Mouse (Mus musculus) MEL (cell line): ENCODE results near the gene Dapk1.

ENCODE experiments used
- GATA1 ChIP-seq: IDR thresholded peaks from 2 replicates; pipeline ENCODE4 v1.6.1; 2011; ENCODE audit warnings: low read depth, low read length, improper control_type of control experiment
- POLR2A ChIP-seq, 2 experiments: IDR thresholded peaks; 2 replicates each; pipeline ENCODE4 v1.6.1; 2011 to 2012; ENCODE audit warnings: low read length in 2 of 2, mild to moderate bottlenecking in 2 of 2, control low read depth in 1 of 2, improper control_type of control experiment in 1 of 2, low read depth in 1 of 2, moderate library complexity in 1 of 2; ENCODE audit not compliant: control insufficient read depth in 1 of 2, insufficient read depth in 1 of 2, poor library complexity in 1 of 2
- USF1 ChIP-seq: IDR thresholded peaks from 2 replicates; pipeline ENCODE4 v1.6.1; 2014; ENCODE audit warnings: low read depth, mild to moderate bottlenecking, inconsistent platforms, low read length, improper control_type of control experiment, moderate library complexity
- ZC3H11A ChIP-seq: IDR thresholded peaks from 2 replicates; pipeline ENCODE4 v1.6.1; 2012; ENCODE audit warnings: low read depth, mild to moderate bottlenecking, inconsistent platforms, low read length, improper control_type of control experiment

DNA sequence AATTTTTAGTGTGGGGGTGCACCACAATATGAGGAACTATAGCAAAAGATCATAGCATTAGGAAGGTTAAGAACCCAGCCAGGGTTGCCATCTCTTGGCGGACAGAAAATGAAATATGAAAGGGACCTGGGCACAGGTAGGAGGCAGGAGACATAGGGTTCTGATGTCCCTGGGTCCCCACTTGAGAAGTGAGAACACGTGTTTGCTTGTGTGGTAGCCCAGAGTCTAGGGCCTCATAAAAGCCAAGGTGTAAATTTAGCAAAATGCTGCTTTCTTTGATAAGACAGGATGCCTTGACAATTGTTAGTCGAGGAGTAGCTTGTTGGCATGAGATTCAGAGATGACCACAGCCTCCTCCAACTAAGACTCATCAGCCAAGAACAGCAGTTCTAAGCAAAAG, 143.0 kb downstream of the Dapk1 start:
- TF ChIP-seq POLR2A (IDR thresholded peaks at IDR 0.05; ENCODE audit: control insufficient read depth in 1 of 2, insufficient read depth in 1 of 2, low read depth in 1 of 2, low read length in 2 of 2, poor library complexity in 1 of 2): no peak
- no peak for TF ChIP-seq ZC3H11A
- TF ChIP-seq USF1: no peak
- TF ChIP-seq GATA1: no peak
